Mouse (Mus musculus) neutrophil, adult 5-6 weeks (primary cell): ENCODE measurements around the gene Olfr599. TPM values are rescaled to one million over a fixed set of nuclear protein-coding genes. Genes with fewer than 3 reads are reported as not detected.
"Not testable (repeated sequence)": the region's sequence is repeated elsewhere in the genome, so short reads cannot be mapped to it uniquely, and the experiment has no call there.

Experiments used
- ATAC-seq: fragments of 151-379, 151-347 bp; 2 replicates; pipeline ENCODE4 v1.8.0; 2017; ENCODE audit warnings: mild to moderate bottlenecking, moderate TSS enrichment; ENCODE audit not compliant: insufficient number of reproducible peaks, poor library complexity, low FRiP score, severe bottlenecking; ENCODE audit errors: extremely low read depth
- total RNA-seq: library from RNA; stranded (forward); fragments of 200-1000 nt; gene quantifications from 2 replicates; pipeline ENCODE4 v1.2.3, GENCODE M21; 2017

The Olfr599 gene
- not detected in 2 replicates for total RNA-seq

DNA sequence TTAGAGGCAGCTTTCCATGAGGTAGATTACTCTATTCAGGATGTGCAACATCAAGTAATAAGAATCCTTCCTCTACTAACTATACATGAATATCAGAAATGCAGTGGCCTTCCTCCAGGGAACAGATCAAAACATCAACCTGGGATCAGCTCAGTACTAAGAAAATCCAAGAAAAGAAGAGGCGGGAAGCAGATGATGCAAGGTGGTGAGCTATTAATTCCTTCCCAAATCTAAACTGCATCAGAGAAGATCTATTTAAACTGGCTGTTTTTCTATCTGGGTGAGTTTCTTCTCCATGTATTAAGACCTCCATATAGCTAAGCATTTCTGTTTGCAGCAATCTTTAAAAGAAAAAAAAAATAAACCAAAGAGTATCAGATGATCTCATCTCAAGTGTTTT, at the start of gene Olfr599:
Gene Olfr599 (plus strand): TSS at position 301 of the 400 bp plus-strand sequence.
- ATAC-seq = no peak

DNA sequence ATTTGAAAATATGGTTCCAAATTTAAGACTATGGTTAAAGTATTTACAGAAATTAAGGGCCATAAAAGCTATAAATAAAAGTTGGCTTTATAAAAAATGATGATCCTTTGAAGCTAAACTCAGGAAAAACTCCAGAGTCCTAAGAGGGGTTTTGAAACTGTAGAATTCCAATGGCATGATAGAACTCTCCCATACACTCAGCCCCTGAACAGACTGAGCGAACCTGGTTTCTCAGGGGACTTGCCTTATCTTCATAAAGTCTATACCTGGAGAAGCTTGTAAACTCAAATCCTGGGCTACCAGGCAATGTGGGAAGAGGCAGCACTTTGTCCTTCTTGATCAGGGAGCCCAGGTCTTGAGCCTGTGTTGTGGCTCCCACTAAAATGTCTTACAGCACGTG, 30.4 kb upstream of the Olfr599 start, which contains the start of gene Olfr596:
Gene Olfr596 (plus strand): TSS at position 301 of the 400 bp plus-strand sequence.
- ATAC-seq = not testable (repeated sequence)

DNA sequence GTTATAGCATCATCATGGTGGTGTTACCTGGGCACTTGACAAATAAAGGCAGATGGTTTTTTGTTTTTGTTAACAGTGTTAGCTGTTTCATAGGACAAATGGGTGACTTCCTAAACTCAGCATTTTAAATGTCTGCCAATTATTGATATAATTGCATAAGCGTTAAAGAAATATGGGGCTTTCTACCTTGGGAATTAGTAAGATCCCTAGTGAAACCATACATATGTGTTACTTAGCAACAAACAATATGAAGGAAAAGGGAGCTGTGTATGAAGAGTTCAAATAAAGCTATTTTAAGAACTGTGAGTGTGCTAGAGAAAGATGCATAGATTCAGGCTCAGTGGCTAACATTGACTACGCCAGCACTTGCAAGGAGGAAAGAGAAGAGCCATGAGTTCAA, 19.7 kb upstream of the Olfr599 start, which contains the start of gene Olfr597:
Gene Olfr597 (plus strand): TSS at position 301 of the 400 bp plus-strand sequence.
- ATAC-seq = not testable (repeated sequence)

DNA sequence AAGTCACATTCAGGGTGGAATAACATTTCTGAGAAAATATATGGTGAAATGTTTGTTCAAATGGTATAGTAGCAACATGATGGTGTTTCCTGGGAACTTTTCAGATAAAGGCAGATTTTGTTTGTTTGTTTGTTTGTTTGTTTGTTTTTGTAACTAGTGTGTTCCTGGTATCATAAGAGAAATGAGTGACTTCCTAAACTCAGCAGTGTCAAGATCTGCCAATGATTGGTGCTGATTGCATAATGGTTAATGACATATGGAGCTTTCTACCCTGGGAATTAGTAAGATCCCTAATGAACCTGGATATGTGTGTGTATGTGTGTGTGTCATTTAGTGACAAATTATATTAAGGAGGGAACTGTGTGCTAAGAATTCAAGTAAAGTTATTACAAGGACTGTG, 12.4 kb upstream of the Olfr599 start, which contains the start of gene Olfr598:
Gene Olfr598 (plus strand): TSS at position 301 of the 400 bp plus-strand sequence.
- ATAC-seq = no peak

DNA sequence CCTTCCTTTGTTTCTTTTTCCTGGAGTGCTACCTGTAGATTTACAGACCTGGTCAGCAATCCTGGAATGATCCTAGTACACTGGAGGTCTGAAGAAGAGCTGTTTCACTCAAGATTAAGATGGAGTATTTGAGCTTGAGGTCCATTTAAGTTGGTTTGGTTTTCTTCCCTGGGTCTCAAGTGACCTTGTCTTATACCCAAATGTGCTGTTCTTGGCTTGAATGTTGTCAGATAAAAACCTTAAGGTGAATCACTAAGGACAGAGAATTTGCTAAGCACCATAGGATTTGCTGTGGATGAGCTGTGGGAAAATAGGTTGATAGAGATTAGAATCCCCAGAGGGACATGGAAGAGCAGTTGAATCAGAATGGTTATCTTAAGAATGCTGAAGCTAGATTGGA, 13.9 kb downstream of the Olfr599 start, which contains the start of gene Olfr600:
Gene Olfr600 (minus strand): TSS at position 101 of the 400 bp plus-strand sequence.
- no peak for ATAC-seq

DNA sequence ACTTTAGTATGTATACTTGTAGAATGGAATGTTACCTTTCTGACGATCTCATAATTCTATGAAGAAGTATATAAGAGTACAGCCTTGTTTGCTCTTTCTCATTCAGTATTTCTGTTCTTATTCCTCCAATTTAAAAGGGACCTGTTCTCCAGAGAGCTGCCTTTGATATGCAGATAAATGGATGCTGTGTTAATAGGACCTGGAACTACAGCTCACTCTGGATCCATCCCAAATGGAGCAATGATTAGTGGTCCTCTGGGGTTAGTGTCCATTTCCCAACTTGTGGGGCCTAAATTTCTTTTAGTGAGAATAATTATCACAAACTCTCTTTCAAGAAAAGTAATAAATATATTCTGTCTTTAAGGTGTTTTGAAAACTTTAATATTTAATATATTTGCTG, 26.8 kb downstream of the Olfr599 start, which contains the start of gene Olfr601:
Gene Olfr601 (minus strand): TSS at position 101 of the 400 bp plus-strand sequence.
- no peak for ATAC-seq

DNA sequence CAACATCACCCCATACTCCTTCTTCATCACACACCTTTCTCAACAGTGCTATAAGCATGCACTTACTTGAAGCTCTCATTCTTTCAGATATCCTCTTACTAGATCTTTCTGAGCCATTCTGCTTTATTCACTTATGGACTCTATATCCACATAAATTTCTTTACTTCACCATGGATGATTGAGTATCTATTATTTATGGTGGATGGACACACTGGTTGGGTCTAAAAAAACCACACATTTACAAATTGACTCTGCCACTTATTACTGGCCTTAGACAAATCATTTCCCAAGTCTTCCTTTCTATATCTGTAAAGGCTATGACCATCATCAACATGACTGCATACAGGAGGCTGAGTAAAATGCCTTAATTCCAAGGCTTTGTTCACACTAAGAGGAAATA, 50.4 kb downstream of the Olfr599 start, which contains the start of gene Olfr603:
Gene Olfr603 (minus strand): TSS at position 101 of the 400 bp plus-strand sequence.
- no peak for ATAC-seq

Other genes with a start within 250 kb of the Olfr599 start
- not detected in 2 replicates for gene Olfr585, start 238.2 kb upstream of the Olfr599 start, total RNA-seq
- gene Olfr586, start 210.3 kb upstream of the Olfr599 start, total RNA-seq = not detected in 2 replicates
- gene Olfr588-ps1, start 195.0 kb upstream of the Olfr599 start, total RNA-seq = not detected in 2 replicates
- not detected in 2 replicates for gene Olfr589, start 179.6 kb upstream of the Olfr599 start, total RNA-seq
- gene Olfr591, start 157.6 kb upstream of the Olfr599 start, total RNA-seq = not detected in 2 replicates
- not detected in 2 replicates for gene Olfr592, start 151.1 kb upstream of the Olfr599 start, total RNA-seq
- gene Olfr593, start 124.1 kb upstream of the Olfr599 start, total RNA-seq = not detected in 2 replicates
- gene Olfr594, start 118.9 kb upstream of the Olfr599 start, total RNA-seq = not detected in 2 replicates
- gene Usp17ld, start 83.4 kb upstream of the Olfr599 start, total RNA-seq = not detected in 2 replicates
- not detected in 2 replicates for gene Olfr596, start 30.3 kb upstream of the Olfr599 start, total RNA-seq
- not detected in 2 replicates for gene Olfr597, start 19.6 kb upstream of the Olfr599 start, total RNA-seq
- not detected in 2 replicates for gene Olfr598, start 12.3 kb upstream of the Olfr599 start, total RNA-seq
- gene Olfr600, start 13.8 kb downstream of the Olfr599 start, total RNA-seq = 0.23 TPM in 1 of 2 replicates, not detected in the other
- not detected in 2 replicates for gene Olfr601, start 26.7 kb downstream of the Olfr599 start, total RNA-seq
- gene Olfr603, start 50.3 kb downstream of the Olfr599 start, total RNA-seq = not detected in 2 replicates
- not detected in 2 replicates for gene Usp17lc, start 79.2 kb downstream of the Olfr599 start, total RNA-seq
- gene Olfr605, start 109.5 kb downstream of the Olfr599 start, total RNA-seq = not detected in 2 replicates
- gene Olfr606, start 113.1 kb downstream of the Olfr599 start, total RNA-seq = not detected in 2 replicates
- not detected in 2 replicates for gene Olfr607, start 128.2 kb downstream of the Olfr599 start, total RNA-seq
- not detected in 2 replicates for gene Olfr608, start 134.0 kb downstream of the Olfr599 start, total RNA-seq
- 0.12 TPM in 1 of 2 replicates, not detected in the other for gene Olfr609, start 162.1 kb downstream of the Olfr599 start, total RNA-seq
- gene Olfr610, start 176.2 kb downstream of the Olfr599 start, total RNA-seq = not detected in 2 replicates
- gene Olfr611, start 184.9 kb downstream of the Olfr599 start, total RNA-seq = not detected in 2 replicates
- not detected in 2 replicates for gene Olfr612, start 206.8 kb downstream of the Olfr599 start, total RNA-seq
- gene Olfr613, start 212.2 kb downstream of the Olfr599 start, total RNA-seq = not detected in 2 replicates
- gene Olfr615, start 220.2 kb downstream of the Olfr599 start, total RNA-seq = not detected in 2 replicates
- gene Olfr616, start 233.2 kb downstream of the Olfr599 start, total RNA-seq = not detected in 2 replicates
- not detected in 2 replicates for gene Olfr617, start 237.1 kb downstream of the Olfr599 start, total RNA-seq